Mouse (Mus musculus): ENCODE measurements around the gene Pknox2. TPM values are rescaled to one million over a fixed set of nuclear protein-coding genes. Genes with fewer than 3 reads are reported as not detected.

Pknox2 gene
- polyA plus RNA-seq, 2 experiments: 7.3 to 14.5 TPM

GRCm38 (mm10) chr9:37142107-37142506 lies 5.1 kb downstream of the Pknox2 start:
- no peak overlapping the region for H3K4me3 ChIP-seq (replicated peaks; ENCODE audit: low read length)
- DNase-seq (ENCODE audit: low spot score): no peak
- H3K9me3 ChIP-seq (ENCODE audit: control insufficient read depth, low read length): no peaks in the 10 kb centered on the region
- H3K4me1 ChIP-seq (ENCODE audit: control insufficient read depth, insufficient read depth, low read length): peaks cover 58% of the 10 kb centered on the region
- no peak overlapping the region for H3K4me2 ChIP-seq (replicated peaks; ENCODE audit: low read depth, low read length, severe bottlenecking)
- ATAC-seq (ENCODE audit: low FRiP score, low read depth): no peak
- 12% methylated on average over 4 of the region's 4 CpGs for WGBS
- H3K36me3 ChIP-seq (ENCODE audit: control insufficient read depth, insufficient read depth, low read length): no peaks in the 10 kb centered on the region
- peaks cover 20% of the 10 kb centered on the region for H3K27me3 ChIP-seq (ENCODE audit: control insufficient read depth, insufficient read depth, low read length)
- TF ChIP-seq POLR2A (IDR thresholded peaks at IDR 0.05; ENCODE audit: borderline replicate concordance, extremely low read depth, insufficient read depth, insufficient read length): no peak
- no peak overlapping the region for H3K9ac ChIP-seq (ENCODE audit: low read depth, low read length, severe bottlenecking)
- no peak overlapping the region for H3K27ac ChIP-seq (replicated peaks; ENCODE audit: low read depth, low read length)

DNA sequence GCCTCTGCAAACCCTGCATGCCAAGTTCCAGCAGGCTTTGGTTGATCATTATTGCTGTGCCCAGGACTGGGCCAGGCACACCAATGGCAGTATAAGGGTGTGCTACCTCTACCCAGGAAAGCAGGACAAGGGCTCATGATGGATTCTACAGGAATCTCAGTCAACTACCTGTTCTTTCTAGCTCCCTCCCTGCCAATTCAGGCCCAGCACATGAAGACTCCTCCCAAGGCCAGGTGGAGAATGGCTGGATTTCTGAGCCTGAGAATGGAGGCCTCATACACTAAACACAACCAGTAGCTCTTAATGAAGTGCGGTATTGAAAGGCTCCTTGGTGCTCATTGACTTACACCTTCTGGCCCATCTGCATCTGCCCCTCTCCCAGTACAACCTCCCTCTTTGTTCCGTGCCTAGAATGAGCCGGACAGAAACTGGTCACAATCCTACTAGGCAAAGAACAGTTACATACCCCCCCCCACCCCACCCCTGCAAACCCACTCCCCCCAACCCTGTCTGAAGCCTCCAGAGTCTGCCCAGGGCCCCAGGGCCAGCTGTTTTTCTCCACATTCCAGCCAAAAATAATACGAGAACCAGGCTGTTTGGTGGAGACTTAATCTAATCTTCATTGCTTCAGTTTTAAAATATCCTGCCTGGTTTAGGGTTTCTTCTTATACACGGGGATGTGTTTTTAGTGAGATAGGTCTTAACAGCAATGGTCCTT lies 6.6 kb downstream of the Pknox2 start:
- Histone ChIP-seq H3K36me3 (ENCODE audit: control insufficient read depth, insufficient read depth, low read length) (no peaks in the 10 kb centered on the region), H3K9me3 (ENCODE audit: control insufficient read depth, low read length) (no peaks in the 10 kb centered on the region), H3K4me2 (replicated peaks; ENCODE audit: low read depth, low read length, severe bottlenecking) (no peak overlapping the region), H3K27me3 (ENCODE audit: control insufficient read depth, insufficient read depth, low read length) (peaks cover 14% of the 10 kb centered on the region), H3K4me3 (replicated peaks; ENCODE audit: low read length) (no peak overlapping the region), H3K27ac (replicated peaks; ENCODE audit: low read depth, low read length) (0 out of 2 replicates have a peak overlapping the region, but pooled peaks have one; percentile 9), H3K4me1 (ENCODE audit: control insufficient read depth, insufficient read depth, low read length) (peaks cover 67% of the 10 kb centered on the region), H3K9ac (ENCODE audit: low read depth, low read length, severe bottlenecking) (no peak overlapping the region)
- no peak for TF ChIP-seq POLR2A (IDR thresholded peaks at IDR 0.05; ENCODE audit: borderline replicate concordance, extremely low read depth, insufficient read depth, insufficient read length)
- WGBS: 14% methylated on average over 5 of the region's 5 CpGs
- ATAC-seq (ENCODE audit: low FRiP score, low read depth): peak; percentile 16; the same call in 1 of the 2 replicates
- no peak for DNase-seq (ENCODE audit: low spot score)

DNA sequence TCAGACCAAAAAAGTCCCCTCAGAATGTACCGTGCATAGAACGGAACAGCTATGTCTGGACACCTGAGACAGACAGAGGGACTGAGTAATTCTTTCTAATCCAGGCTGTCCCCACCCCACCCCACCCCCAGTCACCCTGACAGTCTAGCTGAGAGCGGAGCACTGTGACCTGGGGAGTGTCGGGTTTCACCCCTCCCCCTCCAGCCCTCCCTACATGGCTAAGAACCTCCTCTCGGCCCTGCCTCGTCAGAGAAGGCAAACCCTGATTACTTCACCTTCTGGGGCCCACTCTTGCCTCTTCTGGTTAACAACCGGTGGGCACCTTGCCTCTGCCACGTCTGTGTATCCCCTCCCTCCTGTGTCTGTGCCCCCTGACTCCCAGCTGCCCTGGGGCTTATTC lies 7.7 kb downstream of the Pknox2 start:
- peaks cover 7% of the 10 kb centered on the region; the same call in 1 of the 2 replicates for H3K27me3 ChIP-seq (ENCODE audit: control insufficient read depth, insufficient read depth, low read length)
- peak; percentile 56 for ATAC-seq (ENCODE audit: low FRiP score, low read depth)
- H3K4me3 ChIP-seq (replicated peaks; ENCODE audit: low read length): no peak overlapping the region
- H3K4me2 ChIP-seq (replicated peaks; ENCODE audit: low read depth, low read length, severe bottlenecking): peak overlapping the region; percentile 34
- 4% methylated on average over 8 of the region's 8 CpGs for WGBS
- H3K9ac ChIP-seq (ENCODE audit: low read depth, low read length, severe bottlenecking): peak overlapping the region; percentile 25; the same call in 1 of the 2 replicates
- DNase-seq (ENCODE audit: low spot score): no peak
- H3K9me3 ChIP-seq (ENCODE audit: control insufficient read depth, low read length): no peaks in the 10 kb centered on the region
- H3K27ac ChIP-seq (replicated peaks; ENCODE audit: low read depth, low read length): no peak overlapping the region
- no peaks in the 10 kb centered on the region for H3K36me3 ChIP-seq (ENCODE audit: control insufficient read depth, insufficient read depth, low read length)
- no peak for TF ChIP-seq POLR2A (IDR thresholded peaks at IDR 0.05; ENCODE audit: borderline replicate concordance, extremely low read depth, insufficient read depth, insufficient read length)
- peaks cover 58% of the 10 kb centered on the region for H3K4me1 ChIP-seq (ENCODE audit: control insufficient read depth, insufficient read depth, low read length)

- no peak overlapping the region for H3K4me2 ChIP-seq (replicated peaks; ENCODE audit: low read depth, low read length, severe bottlenecking)
- ATAC-seq (ENCODE audit: low FRiP score, low read depth) (no peak), DNase-seq (ENCODE audit: low spot score) (no peak)
- H3K4me3 ChIP-seq (replicated peaks; ENCODE audit: low read length): no peak overlapping the region
- H3K27ac ChIP-seq (replicated peaks; ENCODE audit: low read depth, low read length): no peak overlapping the region
- H3K9me3 ChIP-seq (ENCODE audit: control insufficient read depth, low read length): no peaks in the 10 kb centered on the region
- 27% methylated on average over 4 of the region's 4 CpGs for WGBS
- H3K4me1 ChIP-seq (ENCODE audit: control insufficient read depth, insufficient read depth, low read length): peaks cover 54% of the 10 kb centered on the region
- H3K27me3 ChIP-seq (ENCODE audit: control insufficient read depth, insufficient read depth, low read length): peaks cover 7% of the 10 kb centered on the region; the same call in 1 of the 2 replicates
- no peak for TF ChIP-seq POLR2A (IDR thresholded peaks at IDR 0.05; ENCODE audit: borderline replicate concordance, extremely low read depth, insufficient read depth, insufficient read length)
- H3K36me3 ChIP-seq (ENCODE audit: control insufficient read depth, insufficient read depth, low read length): no peaks in the 10 kb centered on the region
- no peak overlapping the region for H3K9ac ChIP-seq (ENCODE audit: low read depth, low read length, severe bottlenecking)
Measured at GRCm38 (mm10) chr9:37138883-37139282, 8.3 kb downstream of the Pknox2 start.

DNA sequence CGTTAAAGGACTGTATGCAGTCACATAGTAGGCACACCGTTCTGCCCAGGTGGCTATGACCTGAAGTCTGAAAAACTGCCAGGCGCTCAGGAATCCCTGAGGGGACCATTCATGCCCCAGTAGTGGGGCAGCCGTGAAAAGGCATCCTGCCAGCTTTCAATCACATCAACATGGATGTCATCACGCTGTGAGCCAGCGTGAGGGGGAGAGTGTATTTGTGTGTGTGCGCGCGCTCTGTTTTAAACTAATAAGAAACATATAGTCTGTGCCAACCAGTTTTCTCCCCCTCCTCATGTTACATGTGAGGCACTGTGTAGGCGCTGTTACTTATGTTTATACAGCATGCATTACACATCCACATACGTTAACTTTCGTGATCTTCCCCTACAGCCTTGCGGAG lies 10.9 kb downstream of the Pknox2 start:
- no peak overlapping the region for H3K4me2 ChIP-seq (replicated peaks; ENCODE audit: low read depth, low read length, severe bottlenecking)
- H3K27me3 ChIP-seq (ENCODE audit: control insufficient read depth, insufficient read depth, low read length): 0 out of 2 replicates have a peak, but pooled peaks cover 9% of the 10 kb centered on the region
- WGBS: 42% methylated on average over 13 of the region's 13 CpGs
- no peak for ATAC-seq (ENCODE audit: low FRiP score, low read depth)
- no peaks in the 10 kb centered on the region for H3K36me3 ChIP-seq (ENCODE audit: control insufficient read depth, insufficient read depth, low read length)
- peaks cover 34% of the 10 kb centered on the region for H3K4me1 ChIP-seq (ENCODE audit: control insufficient read depth, insufficient read depth, low read length)
- no peak for TF ChIP-seq POLR2A (IDR thresholded peaks at IDR 0.05; ENCODE audit: borderline replicate concordance, extremely low read depth, insufficient read depth, insufficient read length)
- no peak for DNase-seq (ENCODE audit: low spot score)
- H3K27ac ChIP-seq (replicated peaks; ENCODE audit: low read depth, low read length): no peak overlapping the region
- no peaks in the 10 kb centered on the region for H3K9me3 ChIP-seq (ENCODE audit: control insufficient read depth, low read length)
- no peak overlapping the region for H3K4me3 ChIP-seq (replicated peaks; ENCODE audit: low read length)
- H3K9ac ChIP-seq (ENCODE audit: low read depth, low read length, severe bottlenecking): no peak overlapping the region

Data from limb, embryonic 14.5 days (tissue).